ENCODE assay signal across 8 mouse cellular contexts in genomic region chr10:62865167-62866034, GRCm38 (mm10). TPM values are rescaled to one million over a fixed set of nuclear protein-coding genes. Genes with fewer than 3 reads are reported as not detected.
DNase-seq lines count a peak whose midpoint lies in the region; ATAC-seq lines count a peak whose summit lies in the region.

No protein-coding gene starts in this region.

- peak overlapping the region; percentile 88 for H3K9ac ChIP-seq in hindbrain, embryonic 11.5 days (ENCODE audit: low read depth, low read length)
- H3K9ac ChIP-seq in lung, embryonic 15.5 days = peak overlapping the region; percentile 48

- H3K4me2 ChIP-seq in hindbrain, embryonic 11.5 days (replicated peaks; ENCODE audit: low read depth, low read length) = peak overlapping the region; percentile 79
- peak overlapping the region; percentile 75 for H3K4me2 ChIP-seq in lung, embryonic 15.5 days

- peak overlapping the region; percentile 87 for H3K27ac ChIP-seq in hindbrain, embryonic 11.5 days (ENCODE audit: low read depth, low read length)
- peak overlapping the region; percentile 89 for H3K27ac ChIP-seq in lung, embryonic 15.5 days

- H3K9me3 ChIP-seq in hindbrain, embryonic 11.5 days (ENCODE audit: control insufficient read depth, low read length) = peaks cover 3% of the 10 kb centered on the region; the same call in 1 of the 2 replicates
- H3K9me3 ChIP-seq in lung, embryonic 15.5 days = no peaks in the 10 kb centered on the region

- H3K27me3 ChIP-seq in hindbrain, embryonic 11.5 days (ENCODE audit: control insufficient read depth, insufficient read depth, low read length) = no peaks in the 10 kb centered on the region
- H3K27me3 ChIP-seq in lung, embryonic 15.5 days = no peaks in the 10 kb centered on the region

- DNase-seq in NIH3T3 (ENCODE audit: low read depth) = peak; percentile 89
- peak; percentile 92 for DNase-seq in cerebellum, adult 9-11 months
- DNase-seq in frontal cortex, postnatal 10 days (ENCODE audit: low spot score in 2 of 2) = peak; percentile 84 to 85
- DNase-seq in hindbrain, embryonic 11.5 days (ENCODE audit: low spot score) = peak; percentile 86
- peak; percentile 95 for DNase-seq in layer of hippocampus, adult 9-11 months
- DNase-seq in ovary, adult 18-20 months (ENCODE audit: low spot score) = peak; percentile 78
- peak; percentile 47 to 49 for DNase-seq in thymus, postnatal 10 days (ENCODE audit: low spot score in 2 of 2)

- H3K36me3 ChIP-seq in hindbrain, embryonic 11.5 days (ENCODE audit: control insufficient read depth, insufficient read depth, low read length) = 0 out of 2 replicates have a peak, but pooled peaks cover 1% of the 10 kb centered on the region
- H3K36me3 ChIP-seq in lung, embryonic 15.5 days = peaks cover 3% of the 10 kb centered on the region; the same call in 1 of the 2 replicates

- H3K4me3 ChIP-seq in hindbrain, embryonic 11.5 days (ENCODE audit: low read depth, low read length) = peak overlapping the region; percentile 49
- H3K4me3 ChIP-seq in lung, embryonic 15.5 days = peak overlapping the region; percentile 50

- peak; percentile 97 for ATAC-seq in hindbrain, embryonic 11.5 days (ENCODE audit: low FRiP score)
- ATAC-seq in lung, embryonic 15.5 days (ENCODE audit: borderline replicate concordance, extremely low read depth, low FRiP score, low TSS enrichment) = peak; percentile 97

- H3K4me1 ChIP-seq in hindbrain, embryonic 11.5 days (replicated peaks; ENCODE audit: control insufficient read depth, insufficient read depth, low read length) = no peaks in the 10 kb centered on the region
- peaks cover 24% of the 10 kb centered on the region for H3K4me1 ChIP-seq in lung, embryonic 15.5 days

- WGBS in hindbrain, embryonic 11.5 days = 1% methylated on average over 28 of the region's 28 CpGs
- under 1% methylated on average over 28 of the region's 28 CpGs for WGBS in lung, embryonic 15.5 days

RNA-seq across cellular contexts. Expression of gene Tet1, which starts 43.4 kb away (rescaled TPM):
- 32.9 and 41.5 TPM in 2 replicates for polyA plus RNA-seq in hindbrain, embryonic 11.5 days (2014; fragmentation: Nextera tagmentation; extraction: Ambion mirVana)
- polyA plus RNA-seq in lung, embryonic 15.5 days (2015; fragmentation: Nextera tagmentation; extraction: Ambion mirVana) = 27.7 and 28.5 TPM in 2 replicates

RNA-seq across cellular contexts. Expression of gene Slc25a16, which starts 55.0 kb away (rescaled TPM):
- 11.6 and 12.9 TPM in 2 replicates for polyA plus RNA-seq in hindbrain, embryonic 11.5 days (2014; fragmentation: Nextera tagmentation; extraction: Ambion mirVana)
- polyA plus RNA-seq in lung, embryonic 15.5 days (2015; fragmentation: Nextera tagmentation; extraction: Ambion mirVana) = 14.8 and 15.7 TPM in 2 replicates

Comparison
In these comparisons a context has a peak if more than half of its experiments do, and no peak if none do; other contexts are left out.
1. Peak in every context shown above with its lines: DNase-seq, ATAC-seq, H3K4me3 ChIP-seq and H3K27ac ChIP-seq.